Mouse (Mus musculus) liver, embryonic 14.5 days (tissue): ENCODE data around the gene Egfl6.

Source experiments
- CTCF ChIP-seq: IDR thresholded peaks from 2 replicates; pipeline ENCODE4 v1.5.1; 2016; ENCODE audit warnings: antibody characterized with exemption, low read depth, control low read depth
- EP300 ChIP-seq: IDR thresholded peaks from 2 replicates; pipeline ENCODE4 v1.6.1; 2016; ENCODE audit warnings: antibody characterized with exemption, low read depth

DNA sequence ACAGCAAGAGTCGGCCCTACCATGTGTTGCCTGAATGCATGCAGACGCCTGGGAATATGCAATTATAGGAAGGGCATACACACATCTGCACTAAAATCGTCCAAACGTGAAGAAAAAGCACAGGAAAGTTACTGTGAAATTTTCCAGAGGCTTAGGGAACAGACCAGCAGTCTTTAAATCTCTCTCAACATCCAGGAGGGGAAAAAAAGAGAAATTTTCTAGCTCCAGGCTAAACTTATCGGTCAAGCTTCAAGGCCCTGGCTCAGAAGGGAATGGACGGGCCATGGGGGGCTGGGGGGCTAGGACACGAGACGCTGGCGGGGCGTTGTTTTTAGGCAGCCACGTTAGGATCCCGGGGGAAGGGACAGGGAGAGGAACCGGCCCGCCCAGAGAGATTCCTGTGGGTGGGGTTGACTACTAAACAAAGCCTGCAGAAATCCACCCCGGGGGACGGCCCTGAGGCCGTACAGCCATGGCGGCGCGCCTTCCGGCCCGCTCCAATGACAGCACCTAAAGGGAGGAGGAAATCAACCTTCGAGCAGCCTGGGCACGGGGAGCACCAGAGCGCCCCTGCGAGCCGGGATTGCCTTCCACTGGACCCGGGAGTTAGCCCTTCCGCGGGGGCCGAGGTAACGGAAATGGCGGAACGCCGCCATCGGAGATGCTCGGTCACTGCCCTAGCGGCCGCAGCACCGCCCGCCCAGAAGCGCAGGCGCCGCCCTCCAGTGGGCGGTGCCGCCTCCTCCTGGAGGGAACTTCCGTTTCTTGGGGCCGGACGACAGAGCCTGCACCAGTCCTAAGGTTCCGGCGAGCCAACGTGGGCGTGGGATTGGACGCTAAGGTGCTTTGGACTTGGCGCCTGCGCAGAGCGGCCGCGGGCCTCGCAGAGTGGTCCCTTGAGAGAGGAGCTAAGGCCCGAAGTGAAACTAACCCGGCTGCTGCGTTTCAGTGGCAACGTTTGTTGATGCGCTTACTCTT is 75.5 kb downstream of the Egfl6 start:
- peak; percentile 54 for TF ChIP-seq CTCF
- no peak for TF ChIP-seq EP300
